Mouse (Mus musculus) MEL (cell line): Measurements from ENCODE around the gene Myod1. TPM values are rescaled to one million over a fixed set of nuclear protein-coding genes. Genes with fewer than 3 reads are reported as not detected.

Experiments used
- DNase-seq: peaks from one replicate; pipeline ENCODE4 v3.0.0; 2011; ENCODE audit warnings: low read depth, low spot score
- H3K27ac ChIP-seq: 2 replicates; pipeline ENCODE4 v1.5.1; 2012; ENCODE audit warnings: low read depth, mild to moderate bottlenecking, control low read depth, low read length, moderate library complexity; ENCODE audit not compliant: control insufficient read depth
- H3K27me3 ChIP-seq, 2 experiments: fragments of 150-350 bp in 1 of 2; sonication (generic) in 1 of 2; 2 replicates each; pipeline ENCODE4 v1.6.1; 2012; ENCODE audit warnings: low read length in 2 of 2, mild to moderate bottlenecking in 2 of 2, improper control_type of control experiment in 1 of 2, moderate library complexity in 1 of 2; ENCODE audit not compliant: insufficient read depth in 2 of 2, control insufficient read depth in 1 of 2
- H3K36me3 ChIP-seq, 2 experiments: 2 replicates each; pipeline ENCODE4 v1.6.1; 2012 to 2014; ENCODE audit warnings: low read length in 2 of 2, improper control_type of control experiment in 1 of 2, inconsistent platforms in 1 of 2, mild to moderate bottlenecking in 1 of 2; ENCODE audit not compliant: insufficient read depth in 2 of 2, control insufficient read depth in 1 of 2
- H3K4me1 ChIP-seq, 2 experiments: fragments of 150-350 bp in 1 of 2; sonication (generic) in 1 of 2; 2 replicates each; pipeline ENCODE4 v1.6.1; 2012; ENCODE audit warnings: low read length in 2 of 2, improper control_type of control experiment in 1 of 2, mild to moderate bottlenecking in 1 of 2; ENCODE audit not compliant: insufficient read depth in 2 of 2, control insufficient read depth in 1 of 2
- H3K4me3 ChIP-seq, 2 experiments: fragments of 150-350 bp in 1 of 2; sonication (generic) in 1 of 2; 2 replicates each; pipeline ENCODE4 v1.5.1; 2012; ENCODE audit warnings: low read depth in 2 of 2, low read length in 2 of 2, mild to moderate bottlenecking in 2 of 2, moderate library complexity in 2 of 2, control low read depth in 1 of 2, improper control_type of control experiment in 1 of 2; ENCODE audit not compliant: control insufficient read depth in 1 of 2, insufficient read depth in 1 of 2
- H3K79me2 ChIP-seq: 2 replicates; pipeline ENCODE4 v1.6.1; 2012; ENCODE audit warnings: mild to moderate bottlenecking, low read length, moderate library complexity; ENCODE audit not compliant: control insufficient read depth, poor library complexity, insufficient read depth
- H3K9ac ChIP-seq: 2 replicates; pipeline ENCODE4 v1.6.1; 2012; ENCODE audit warnings: low read depth, mild to moderate bottlenecking, control low read depth, low read length, moderate library complexity; ENCODE audit not compliant: control insufficient read depth, poor library complexity, severe bottlenecking
- H3K9me3 ChIP-seq: fragments of 150-350 bp; sonication (generic); replicated peaks from 2 replicates; pipeline ENCODE4 v1.6.1; 2012; ENCODE audit warnings: mild to moderate bottlenecking, low read length, improper control_type of control experiment, moderate library complexity; ENCODE audit not compliant: insufficient read depth
- BHLHE40 ChIP-seq: IDR thresholded peaks from 2 replicates; pipeline ENCODE4 v1.6.1; 2012; ENCODE audit warnings: low read depth, mild to moderate bottlenecking, inconsistent platforms, low read length, improper control_type of control experiment, borderline replicate concordance
- CHD1 ChIP-seq: IDR thresholded peaks from 2 replicates; pipeline ENCODE4 v1.6.1; 2012; ENCODE audit warnings: low read depth, mild to moderate bottlenecking, inconsistent platforms, low read length, improper control_type of control experiment
- ELF1 ChIP-seq: IDR thresholded peaks from 2 replicates; pipeline ENCODE4 v1.6.1; 2014; ENCODE audit warnings: low read depth, mild to moderate bottlenecking, inconsistent platforms, low read length, improper control_type of control experiment, moderate library complexity
- ETS1 ChIP-seq: IDR thresholded peaks from 2 replicates; pipeline ENCODE4 v1.6.1; 2012; ENCODE audit warnings: low read depth, mild to moderate bottlenecking, inconsistent platforms, low read length, improper control_type of control experiment, moderate library complexity
- GABPA ChIP-seq: IDR thresholded peaks from 2 replicates; pipeline ENCODE4 v1.6.1; 2012; ENCODE audit warnings: low read depth, mild to moderate bottlenecking, inconsistent platforms, low read length, improper control_type of control experiment, moderate library complexity
- HCFC1 ChIP-seq: IDR thresholded peaks from 2 replicates; pipeline ENCODE4 v1.6.1; 2012; ENCODE audit warnings: low read depth, mild to moderate bottlenecking, inconsistent platforms, low read length, improper control_type of control experiment, moderate library complexity
- KAT2A ChIP-seq: conservative IDR thresholded peaks from 2 replicates; pipeline ENCODE4 v1.6.1; 2012; ENCODE audit warnings: low read depth, low read length, improper control_type of control experiment, inconsistent platforms
- MAFK ChIP-seq: IDR thresholded peaks from 2 replicates; pipeline ENCODE4 v1.6.1; 2011; ENCODE audit warnings: low read depth, mild to moderate bottlenecking, low read length, improper control_type of control experiment, borderline replicate concordance
- MAZ ChIP-seq: IDR thresholded peaks from 2 replicates; pipeline ENCODE4 v1.6.1; 2012; ENCODE audit warnings: low read depth, mild to moderate bottlenecking, inconsistent platforms, low read length, improper control_type of control experiment
- MEF2A ChIP-seq: IDR thresholded peaks from 2 replicates; pipeline ENCODE4 v1.6.1; 2014; ENCODE audit warnings: low read depth, mild to moderate bottlenecking, inconsistent platforms, low read length, improper control_type of control experiment; ENCODE audit not compliant: poor library complexity, insufficient replicate concordance, severe bottlenecking; ENCODE audit errors: extremely low read depth
- MXI1 ChIP-seq: IDR thresholded peaks from 2 replicates; pipeline ENCODE4 v1.6.1; 2011; ENCODE audit warnings: mild to moderate bottlenecking, low read depth, low read length, improper control_type of control experiment
- POLR2AphosphoS5 ChIP-seq: IDR thresholded peaks from 2 replicates; pipeline ENCODE4 v1.6.1; 2012; ENCODE audit warnings: low read depth, borderline replicate concordance, mild to moderate bottlenecking, inconsistent platforms, low read length, moderate library complexity, mixed read lengths
- RAD21 ChIP-seq: IDR thresholded peaks from 2 replicates; pipeline ENCODE4 v1.6.1; 2011; ENCODE audit warnings: mild to moderate bottlenecking, low read depth, low read length, improper control_type of control experiment
- TAL1 ChIP-seq: IDR thresholded peaks from 2 replicates; pipeline ENCODE4 v1.6.1; 2012; ENCODE audit warnings: mild to moderate bottlenecking, inconsistent platforms, low read length, moderate library complexity, mixed read lengths
- TCF12 ChIP-seq: IDR thresholded peaks from 2 replicates; pipeline ENCODE4 v1.6.1; 2014; ENCODE audit warnings: low read depth, mild to moderate bottlenecking, inconsistent platforms, low read length, improper control_type of control experiment, moderate library complexity
- UBTF ChIP-seq: IDR thresholded peaks from 2 replicates; pipeline ENCODE4 v1.6.1; 2012; ENCODE audit warnings: low read depth, mild to moderate bottlenecking, inconsistent platforms, low read length, improper control_type of control experiment, moderate library complexity, borderline replicate concordance; ENCODE audit not compliant: insufficient read depth
- USF1 ChIP-seq: IDR thresholded peaks from 2 replicates; pipeline ENCODE4 v1.6.1; 2014; ENCODE audit warnings: low read depth, mild to moderate bottlenecking, inconsistent platforms, low read length, improper control_type of control experiment, moderate library complexity
- ZKSCAN1 ChIP-seq: IDR thresholded peaks from 2 replicates; pipeline ENCODE4 v1.6.1; 2012; ENCODE audit warnings: low read depth, mild to moderate bottlenecking, inconsistent platforms, low read length, improper control_type of control experiment, moderate library complexity
- polyA plus RNA-seq, 2 experiments: library from polyadenylated mRNA; stranded (reverse) in 1 of 2; unstranded in 1 of 2; fragments of >175 nt in 1 of 2; fragments of >200 nt in 1 of 2; gene quantifications; 2 replicates each; pipeline versions ENCODE4 v1.2.1 to v1.2.4; 2012; ENCODE audit warnings: low replicate concordance in 2 of 2, low read depth in 1 of 2; ENCODE audit not compliant: insufficient read length in 2 of 2, insufficient read depth in 1 of 2, missing spikeins in 1 of 2
- total RNA-seq: library from RNA; depleted of rRNA; stranded (reverse); fragments of 300-350 nt; gene quantifications from 2 replicates; pipeline ENCODE4 v1.2.3, GENCODE M21; 2012

Gene Myod1
- total and polyA plus RNA-seq, 3 experiments = not detected

GRCm38 (mm10) chr7:46371104-46371503, 5.2 kb upstream of the Myod1 start:
- no peak for DNase-seq
- H3K4me1 ChIP-seq = no peaks in the 10 kb centered on the region
- no peaks in the 10 kb centered on the region for H3K27me3 ChIP-seq
- no peaks in the 10 kb centered on the region for H3K9me3 ChIP-seq
- no peak for TF ChIP-seq RAD21
- TF ChIP-seq MAZ = no peak
- no peak for TF ChIP-seq ETS1
- TF ChIP-seq GABPA = no peak
- TF ChIP-seq HCFC1 = no peak
- no peak for TF ChIP-seq MXI1
- TF ChIP-seq USF1 = no peak
- TF ChIP-seq ZKSCAN1 = no peak
- no peak for TF ChIP-seq MAFK
- TF ChIP-seq KAT2A = no peak
- no peak for TF ChIP-seq TCF12
- H3K36me3 ChIP-seq = no peaks in the 10 kb centered on the region
- no peak overlapping the region for H3K9ac ChIP-seq
- H3K27ac ChIP-seq = no peak overlapping the region
- no peaks in the 10 kb centered on the region for H3K79me2 ChIP-seq
- no peak overlapping the region for H3K4me3 ChIP-seq

GRCm38 (mm10) chr7:46377008-46377346, 703 bp downstream of the Myod1 start:
- Histone ChIP-seq H3K9me3 (no peaks in the 10 kb centered on the region), H3K4me1 (no peaks in the 10 kb centered on the region), H3K36me3 (no peaks in the 10 kb centered on the region), H3K27ac (no peak overlapping the region), H3K4me3 (no peak overlapping the region), H3K27me3 (no peaks in the 10 kb centered on the region; a peak in 1 of 4 replicates), H3K79me2 (no peaks in the 10 kb centered on the region), H3K9ac (no peak overlapping the region)
- no peak for DNase-seq
- TF ChIP-seq MAZ (no peak), CHD1 (no peak), TAL1 (no peak), HCFC1 (no peak), BHLHE40 (no peak), ETS1 (no peak), USF1 (no peak), MEF2A (no peak), UBTF (no peak), ELF1 (no peak), POLR2AphosphoS5 (no peak), KAT2A (no peak), ZKSCAN1 (no peak)
